Mouse (Mus musculus): ENCODE data around the gene Gm5773. TPM values are rescaled to one million over a fixed set of nuclear protein-coding genes. Genes with fewer than 3 reads are reported as not detected.
"Not testable (repeated sequence)": the region's sequence is repeated elsewhere in the genome, so short reads cannot be mapped to it uniquely, and the experiment has no call there.

The Gm5773 gene
- not detected in 2 replicates for polyA plus RNA-seq (2012; rRNA removed)
- polyA plus RNA-seq (2014; fragmentation: Nextera tagmentation; extraction: Ambion mirVana), result not detected in 2 replicates

GRCm38 (mm10) chr3:93772700-93773099 is at the start of gene Gm5773:
Gm5773 (plus strand) TSS chr3:93773000.
- not testable (repeated sequence) for H3K36me3 ChIP-seq (replicated peaks; ENCODE audit: control insufficient read depth, insufficient read depth, low read depth); DNase-seq (ENCODE audit: low read depth in 3 of 3, low spot score in 3 of 3); H3K27me3 ChIP-seq (ENCODE audit: control insufficient read depth, insufficient read depth, low read length); H3K4me3 ChIP-seq (ENCODE audit: insufficient read depth in 1 of 2, low read depth in 2 of 2, low read length in 2 of 2); ATAC-seq (ENCODE audit: insufficient read depth); H3K4me2 ChIP-seq (ENCODE audit: low read depth); H3K27ac ChIP-seq; H3K9ac ChIP-seq (replicated peaks); H3K4me1 ChIP-seq (replicated peaks; ENCODE audit: control insufficient read depth in 2 of 2, insufficient read depth in 2 of 2, low read length in 1 of 2); H3K9me3 ChIP-seq (ENCODE audit: control insufficient read depth, low read length)
- 46% methylated on average over 1 of the region's 1 CpGs for WGBS (ENCODE audit: insufficient replicate concordance)

DNA sequence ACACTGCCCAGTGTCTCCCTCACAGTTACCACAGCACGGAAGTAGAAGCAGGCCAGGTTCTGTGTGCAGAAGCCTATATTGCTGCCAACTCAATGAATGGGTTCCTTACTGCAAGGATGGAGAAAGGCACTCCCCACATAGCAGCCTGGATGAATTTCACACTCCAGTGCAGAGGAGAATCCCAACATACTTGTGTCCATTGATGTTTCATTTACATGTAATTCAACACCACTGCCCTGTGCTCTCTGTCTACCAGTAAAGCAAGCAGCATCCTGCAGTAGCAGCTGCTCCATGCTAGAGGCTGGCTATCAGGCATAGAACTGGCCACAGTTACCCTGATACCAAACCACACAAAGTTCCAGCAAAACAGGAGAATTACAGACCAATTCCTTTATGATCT is 27.3 kb upstream of the Gm5773 start:
- not testable (repeated sequence) for H3K4me1 ChIP-seq (replicated peaks; ENCODE audit: control insufficient read depth in 2 of 2, insufficient read depth in 2 of 2, low read length in 1 of 2); H3K27ac ChIP-seq; H3K9me3 ChIP-seq (ENCODE audit: control insufficient read depth, low read length); H3K36me3 ChIP-seq (replicated peaks; ENCODE audit: control insufficient read depth, insufficient read depth, low read depth); H3K4me3 ChIP-seq (ENCODE audit: insufficient read depth in 1 of 2, low read depth in 2 of 2, low read length in 2 of 2); H3K27me3 ChIP-seq (ENCODE audit: control insufficient read depth, insufficient read depth, low read length); DNase-seq (ENCODE audit: low read depth in 3 of 3, low spot score in 3 of 3); H3K4me2 ChIP-seq (ENCODE audit: low read depth); ATAC-seq (ENCODE audit: insufficient read depth); H3K9ac ChIP-seq (replicated peaks)
- 46% methylated on average over 1 of the region's 1 CpGs for WGBS (ENCODE audit: insufficient replicate concordance)

DNA sequence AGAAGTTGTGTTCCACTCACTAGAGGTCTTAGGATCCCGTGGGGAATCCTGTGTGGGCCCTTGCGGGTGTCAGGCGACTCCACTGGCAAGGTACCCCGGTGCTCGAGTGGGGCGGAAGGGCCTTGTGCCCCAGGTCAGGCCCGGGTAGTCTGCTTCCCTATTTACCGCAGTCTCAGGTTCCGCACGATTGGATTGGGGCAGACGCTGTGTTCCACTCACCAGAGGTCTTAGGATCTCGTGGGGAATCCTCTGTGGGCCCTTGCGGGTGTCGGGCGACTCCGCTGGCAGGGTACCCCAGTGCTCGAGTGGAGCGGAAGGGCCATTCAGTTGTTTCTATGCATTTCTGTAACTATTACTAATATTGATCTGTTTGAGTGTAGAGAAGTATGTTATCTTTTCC is 18.8 kb upstream of the Gm5773 start:
- DNase-seq (ENCODE audit: low read depth in 3 of 3, low spot score in 3 of 3); ATAC-seq (ENCODE audit: insufficient read depth); H3K4me3 ChIP-seq (ENCODE audit: insufficient read depth in 1 of 2, low read depth in 2 of 2, low read length in 2 of 2); H3K9me3 ChIP-seq (ENCODE audit: control insufficient read depth, low read length); H3K27me3 ChIP-seq (ENCODE audit: control insufficient read depth, insufficient read depth, low read length); H3K4me2 ChIP-seq (ENCODE audit: low read depth); H3K4me1 ChIP-seq (replicated peaks; ENCODE audit: control insufficient read depth in 2 of 2, insufficient read depth in 2 of 2, low read length in 1 of 2); H3K36me3 ChIP-seq (replicated peaks; ENCODE audit: control insufficient read depth, insufficient read depth, low read depth); H3K27ac ChIP-seq; H3K9ac ChIP-seq (replicated peaks): not testable (repeated sequence)
- WGBS (ENCODE audit: insufficient replicate concordance), result 72% methylated on average over 18 of the region's 18 CpGs

DNA sequence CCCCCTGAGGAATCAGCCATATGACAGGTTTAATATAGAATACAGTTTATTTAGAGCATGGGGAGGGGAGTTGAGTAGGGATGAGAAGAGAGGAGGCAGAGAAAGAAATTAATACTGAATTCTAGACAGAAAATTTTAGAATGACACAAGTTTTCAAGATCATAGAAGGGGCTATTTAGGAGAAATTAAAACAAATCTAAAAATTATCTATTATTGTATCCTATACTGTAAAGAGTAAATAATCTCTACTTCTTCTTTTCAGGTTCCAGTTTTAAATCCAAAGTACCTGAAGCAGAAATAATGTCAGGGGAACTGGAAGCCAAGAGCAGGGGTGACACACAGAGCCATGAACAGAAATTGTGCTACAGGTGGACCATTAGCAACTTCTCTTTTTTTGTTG is 23.3 kb downstream of the Gm5773 start, which contains the start of gene Tdpoz4:
Gene Tdpoz4, plus strand, starts transcription at position 301 of the 400 bp plus-strand sequence.
- H3K4me2 ChIP-seq (ENCODE audit: low read depth); DNase-seq (ENCODE audit: low read depth in 3 of 3, low spot score in 3 of 3): not testable (repeated sequence)

GRCm38 (mm10) chr3:93813341-93813740 is 40.5 kb downstream of the Gm5773 start:
- not testable (repeated sequence) for H3K27me3 ChIP-seq (ENCODE audit: control insufficient read depth, insufficient read depth, low read length); H3K27ac ChIP-seq; H3K9me3 ChIP-seq (ENCODE audit: control insufficient read depth, low read length); ATAC-seq (ENCODE audit: insufficient read depth); H3K4me2 ChIP-seq (ENCODE audit: low read depth); H3K4me3 ChIP-seq (ENCODE audit: insufficient read depth in 1 of 2, low read depth in 2 of 2, low read length in 2 of 2); H3K36me3 ChIP-seq (replicated peaks; ENCODE audit: control insufficient read depth, insufficient read depth, low read depth); DNase-seq (ENCODE audit: low read depth in 3 of 3, low spot score in 3 of 3); H3K4me1 ChIP-seq (replicated peaks; ENCODE audit: control insufficient read depth in 2 of 2, insufficient read depth in 2 of 2, low read length in 1 of 2); H3K9ac ChIP-seq (replicated peaks)

More for the DNA sequence above, 23.3 kb downstream of the Gm5773 start, which contains the start of gene Tdpoz4:
- ATAC-seq (ENCODE audit: insufficient read depth); H3K4me1 ChIP-seq (replicated peaks; ENCODE audit: control insufficient read depth in 2 of 2, insufficient read depth in 2 of 2, low read length in 1 of 2); H3K9ac ChIP-seq (replicated peaks); H3K36me3 ChIP-seq (replicated peaks; ENCODE audit: control insufficient read depth, insufficient read depth, low read depth); H3K27me3 ChIP-seq (ENCODE audit: control insufficient read depth, insufficient read depth, low read length); H3K9me3 ChIP-seq (ENCODE audit: control insufficient read depth, low read length); H3K4me3 ChIP-seq (ENCODE audit: insufficient read depth in 1 of 2, low read depth in 2 of 2, low read length in 2 of 2); H3K27ac ChIP-seq: not testable (repeated sequence)

Other genes starting within 250 kb of the Gm5773 start
- gene S100a10, start 217.9 kb upstream of the Gm5773 start, polyA plus RNA-seq (2012; rRNA removed), result 23.5 and 25.0 TPM in 2 replicates
- gene S100a10, start 217.9 kb upstream of the Gm5773 start, polyA plus RNA-seq (2014; fragmentation: Nextera tagmentation; extraction: Ambion mirVana), result 53.0 and 57.8 TPM in 2 replicates
- gene Tdpoz2, start 120.3 kb upstream of the Gm5773 start, polyA plus RNA-seq (2012; rRNA removed), result not detected in 2 replicates
- not detected in 2 replicates for gene Tdpoz2, start 120.3 kb upstream of the Gm5773 start, polyA plus RNA-seq (2014; fragmentation: Nextera tagmentation; extraction: Ambion mirVana)
- not detected in 2 replicates for gene Tdpoz1, start 96.7 kb upstream of the Gm5773 start, polyA plus RNA-seq (2012; rRNA removed)
- gene Tdpoz1, start 96.7 kb upstream of the Gm5773 start, polyA plus RNA-seq (2014; fragmentation: Nextera tagmentation; extraction: Ambion mirVana), result not detected in 2 replicates
- gene Gm37596, start 79.9 kb upstream of the Gm5773 start, polyA plus RNA-seq (2012; rRNA removed), result not detected in 2 replicates
- gene Gm37596, start 79.9 kb upstream of the Gm5773 start, polyA plus RNA-seq (2014; fragmentation: Nextera tagmentation; extraction: Ambion mirVana), result not detected in 2 replicates
- not detected in 2 replicates for gene Tdpoz4, start 23.4 kb downstream of the Gm5773 start, polyA plus RNA-seq (2012; rRNA removed)
- gene Tdpoz4, start 23.4 kb downstream of the Gm5773 start, polyA plus RNA-seq (2014; fragmentation: Nextera tagmentation; extraction: Ambion mirVana), result not detected in 2 replicates
- not detected in 2 replicates for gene Tdpoz3, start 53.0 kb downstream of the Gm5773 start, polyA plus RNA-seq (2012; rRNA removed)
- gene Tdpoz3, start 53.0 kb downstream of the Gm5773 start, polyA plus RNA-seq (2014; fragmentation: Nextera tagmentation; extraction: Ambion mirVana), result not detected in 2 replicates
- gene Gm9117, start 170.5 kb downstream of the Gm5773 start, polyA plus RNA-seq (2012; rRNA removed), result not detected in 2 replicates
- gene Gm9117, start 170.5 kb downstream of the Gm5773 start, polyA plus RNA-seq (2014; fragmentation: Nextera tagmentation; extraction: Ambion mirVana), result not detected in 2 replicates
- not detected in 2 replicates for gene Tdpoz5, start 188.3 kb downstream of the Gm5773 start, polyA plus RNA-seq (2012; rRNA removed)
- not detected in 2 replicates for gene Tdpoz5, start 188.3 kb downstream of the Gm5773 start, polyA plus RNA-seq (2014; fragmentation: Nextera tagmentation; extraction: Ambion mirVana)